Mouse (Mus musculus) embryonic facial prominence, embryonic 14.5 days (tissue): Measurements from ENCODE around the gene Mrap2. TPM values are rescaled to one million over a fixed set of nuclear protein-coding genes. Genes with fewer than 3 reads are reported as not detected.

Source experiments
- ATAC-seq: fragments of 200-750 bp; cut with Nextera tagmentation; 2 replicates; pipeline ENCODE4 v1.8.0; 2017; ENCODE audit warnings: low read depth, moderate number of reproducible peaks, moderate TSS enrichment
- DNase-seq: peaks from one replicate; pipeline ENCODE4 v3.0.0-alpha.2; 2015; ENCODE audit warnings: low spot score
- H3K27ac ChIP-seq: fragments of 300-500 bp; sonication (generic); replicated peaks from 2 replicates; pipeline ENCODE4 v1.5.1; 2014; ENCODE audit warnings: low read depth, mild to moderate bottlenecking, low read length, moderate library complexity
- H3K27me3 ChIP-seq: fragments of 300-500 bp; sonication (generic); replicated peaks from 2 replicates; pipeline ENCODE4 v1.6.1; 2014; ENCODE audit warnings: low read length; ENCODE audit not compliant: control insufficient read depth, insufficient read depth
- H3K36me3 ChIP-seq: fragments of 300-500 bp; sonication (generic); 2 replicates; pipeline ENCODE4 v1.6.1; 2014; ENCODE audit warnings: low read length, mixed read lengths; ENCODE audit not compliant: control insufficient read depth, insufficient read depth
- H3K4me1 ChIP-seq: fragments of 300-500 bp; sonication (generic); 2 replicates; pipeline ENCODE4 v1.6.1; 2014; ENCODE audit warnings: antibody characterized with exemption, low read length; ENCODE audit not compliant: control insufficient read depth, insufficient read depth
- H3K4me2 ChIP-seq: fragments of 300-500 bp; sonication (generic); 2 replicates; pipeline ENCODE4 v1.6.1; 2014; ENCODE audit warnings: low read depth, mild to moderate bottlenecking, low read length, moderate library complexity, mixed read lengths
- H3K4me3 ChIP-seq: fragments of 300-500 bp; sonication (generic); 2 replicates; pipeline ENCODE4 v1.5.1; 2014; ENCODE audit warnings: low read depth, mild to moderate bottlenecking, low read length
- H3K9ac ChIP-seq: fragments of 300-500 bp; sonication (generic); 2 replicates; pipeline ENCODE4 v1.6.1; 2014; ENCODE audit warnings: low read depth, mild to moderate bottlenecking, low read length, moderate library complexity, mixed read lengths
- H3K9me3 ChIP-seq: fragments of 300-500 bp; sonication (generic); 2 replicates; pipeline ENCODE4 v1.6.1; 2016; ENCODE audit warnings: low read length; ENCODE audit not compliant: control insufficient read depth
- WGBS: fragments of 180-500 bp; shearing (Covaris S2); extraction: QIAGEN DNeasy Blood & Tissue Kit; methylation state at CpG from one replicate; pipeline ENCODE4 v1.1.7; 2014; 5-methylcytosine and 5-hydroxymethylcytosine counted together
- polyA plus RNA-seq: library from polyadenylated mRNA; unstranded; fragments of >200 nt; fragmentation: Nextera tagmentation; extraction: Ambion mirVana; gene quantifications from 2 replicates; pipeline ENCODE4 v1.2.1, GENCODE M21; 2014

The Mrap2 gene
- polyA plus RNA-seq, 1 experiment from 2014 or later: 0.19 TPM

- Histone ChIP-seq H3K9ac (no peak overlapping the region), H3K27ac (no peak overlapping the region), H3K36me3 (no peaks in the 10 kb centered on the region), H3K4me3 (no peak overlapping the region), H3K4me1 (no peaks in the 10 kb centered on the region), H3K4me2 (no peak overlapping the region), H3K9me3 (no peaks in the 10 kb centered on the region), H3K27me3 (no peaks in the 10 kb centered on the region)
- DNase-seq: no peak
- 65% methylated on average over 4 of the region's 4 CpGs for WGBS
- no peak for ATAC-seq
Observed at GRCm38 (mm10) chr9:87162559-87162958, 18.5 kb downstream of the Mrap2 start.

GRCm38 (mm10) chr9:87167001-87167830 lies 23.1 kb downstream of the Mrap2 start:
- Histone ChIP-seq H3K27me3 (no peaks in the 10 kb centered on the region), H3K4me1 (no peaks in the 10 kb centered on the region), H3K9ac (no peak overlapping the region), H3K9me3 (no peaks in the 10 kb centered on the region), H3K4me2 (no peak overlapping the region), H3K27ac (no peak overlapping the region), H3K4me3 (no peak overlapping the region), H3K36me3 (no peaks in the 10 kb centered on the region)
- no peak for ATAC-seq
- 61% methylated on average over 9 of the region's 9 CpGs for WGBS
- no peak for DNase-seq

- DNase-seq (no peak), ATAC-seq (no peak)
- Histone ChIP-seq H3K27me3 (no peaks in the 10 kb centered on the region), H3K4me2 (no peak overlapping the region), H3K4me1 (no peaks in the 10 kb centered on the region), H3K36me3 (no peaks in the 10 kb centered on the region), H3K4me3 (no peak overlapping the region), H3K27ac (no peak overlapping the region), H3K9me3 (no peaks in the 10 kb centered on the region), H3K9ac (no peak overlapping the region)
- 38% methylated on average over 3 of the region's 3 CpGs for WGBS
Observed at GRCm38 (mm10) chr9:87168051-87168450, 23.9 kb downstream of the Mrap2 start.

- no peak overlapping the region for H3K9ac ChIP-seq
- H3K4me3 ChIP-seq: no peak overlapping the region
- no peaks in the 10 kb centered on the region for H3K4me1 ChIP-seq
- WGBS: 79% methylated on average over 12 of the region's 12 CpGs
- ATAC-seq: no peak
- DNase-seq: no peak
- no peaks in the 10 kb centered on the region for H3K27me3 ChIP-seq
- H3K4me2 ChIP-seq: no peak overlapping the region
- H3K27ac ChIP-seq: no peak overlapping the region
- H3K9me3 ChIP-seq: no peaks in the 10 kb centered on the region
- H3K36me3 ChIP-seq: no peaks in the 10 kb centered on the region
Observed at GRCm38 (mm10) chr9:87169144-87169543, 25.0 kb downstream of the Mrap2 start.

- H3K36me3 ChIP-seq: no peaks in the 10 kb centered on the region
- no peaks in the 10 kb centered on the region for H3K4me1 ChIP-seq
Observed at GRCm38 (mm10) chr9:87170891-87171290, 26.8 kb downstream of the Mrap2 start.

GRCm38 (mm10) chr9:87171517-87171916 lies 27.4 kb downstream of the Mrap2 start:
- no peak overlapping the region for H3K9ac ChIP-seq
- H3K36me3 ChIP-seq: no peaks in the 10 kb centered on the region
- DNase-seq (no peak), ATAC-seq (no peak)
- no peaks in the 10 kb centered on the region for H3K27me3 ChIP-seq
- no peak overlapping the region for H3K4me2 ChIP-seq
- 72% methylated on average over 3 of the region's 3 CpGs for WGBS
- H3K9me3 ChIP-seq: no peaks in the 10 kb centered on the region
- no peaks in the 10 kb centered on the region for H3K4me1 ChIP-seq
- H3K27ac ChIP-seq: no peak overlapping the region
- no peak overlapping the region for H3K4me3 ChIP-seq

More at GRCm38 (mm10) chr9:87170891-87171290, 26.8 kb downstream of the Mrap2 start:
- ATAC-seq (no peak), DNase-seq (no peak)
- no peaks in the 10 kb centered on the region for H3K27me3 ChIP-seq
- H3K4me3 ChIP-seq: no peak overlapping the region
- H3K4me2 ChIP-seq: no peak overlapping the region
- H3K9me3 ChIP-seq: no peaks in the 10 kb centered on the region
- H3K27ac ChIP-seq: no peak overlapping the region
- WGBS: 68% methylated on average over 3 of the region's 3 CpGs
- H3K9ac ChIP-seq: no peak overlapping the region

- H3K9ac ChIP-seq: no peak overlapping the region
- no peaks in the 10 kb centered on the region for H3K9me3 ChIP-seq
- no peaks in the 10 kb centered on the region for H3K4me1 ChIP-seq
- H3K4me2 ChIP-seq: no peak overlapping the region
- no peaks in the 10 kb centered on the region for H3K27me3 ChIP-seq
- no peak for DNase-seq
- 58% methylated on average over 7 of the region's 7 CpGs for WGBS
- no peak for ATAC-seq
- no peak overlapping the region for H3K4me3 ChIP-seq
- no peak overlapping the region for H3K27ac ChIP-seq
- H3K36me3 ChIP-seq: no peaks in the 10 kb centered on the region
Observed at GRCm38 (mm10) chr9:87178534-87178933, 34.4 kb downstream of the Mrap2 start.

GRCm38 (mm10) chr9:87182231-87182630 lies 38.1 kb downstream of the Mrap2 start:
- no peak overlapping the region for H3K4me3 ChIP-seq
- no peaks in the 10 kb centered on the region for H3K27me3 ChIP-seq
- no peak overlapping the region for H3K9ac ChIP-seq
- no peak for DNase-seq
- ATAC-seq: no peak
- no peaks in the 10 kb centered on the region for H3K4me1 ChIP-seq
- no peaks in the 10 kb centered on the region for H3K36me3 ChIP-seq
- no peak overlapping the region for H3K4me2 ChIP-seq
- no peaks in the 10 kb centered on the region for H3K9me3 ChIP-seq
- H3K27ac ChIP-seq: no peak overlapping the region
- WGBS: 80% methylated on average over 10 of the region's 10 CpGs

- Histone ChIP-seq H3K27ac (no peak overlapping the region), H3K9ac (no peak overlapping the region), H3K4me3 (no peak overlapping the region), H3K4me1 (no peaks in the 10 kb centered on the region), H3K4me2 (no peak overlapping the region), H3K27me3 (no peaks in the 10 kb centered on the region), H3K9me3 (peaks cover 19% of the 10 kb centered on the region), H3K36me3 (peaks cover 23% of the 10 kb centered on the region)
- 87% methylated on average over 4 of the region's 4 CpGs for WGBS
- DNase-seq (no peak), ATAC-seq (no peak)
Observed at GRCm38 (mm10) chr9:87187336-87187735, 43.2 kb downstream of the Mrap2 start.
